Mouse (Mus musculus) stomach, postnatal 0 days (tissue): Measurements from ENCODE around the gene Ap5z1.

ENCODE experiments used
- CTCF ChIP-seq: IDR thresholded peaks from 2 replicates; pipeline ENCODE4 v1.5.1; 2016; ENCODE audit warnings: antibody characterized with exemption, low read depth, mild to moderate bottlenecking, moderate library complexity
- EP300 ChIP-seq: optimal IDR thresholded peaks from 2 replicates; pipeline ENCODE3; 2016; ENCODE audit warnings: antibody characterized with exemption

DNA sequence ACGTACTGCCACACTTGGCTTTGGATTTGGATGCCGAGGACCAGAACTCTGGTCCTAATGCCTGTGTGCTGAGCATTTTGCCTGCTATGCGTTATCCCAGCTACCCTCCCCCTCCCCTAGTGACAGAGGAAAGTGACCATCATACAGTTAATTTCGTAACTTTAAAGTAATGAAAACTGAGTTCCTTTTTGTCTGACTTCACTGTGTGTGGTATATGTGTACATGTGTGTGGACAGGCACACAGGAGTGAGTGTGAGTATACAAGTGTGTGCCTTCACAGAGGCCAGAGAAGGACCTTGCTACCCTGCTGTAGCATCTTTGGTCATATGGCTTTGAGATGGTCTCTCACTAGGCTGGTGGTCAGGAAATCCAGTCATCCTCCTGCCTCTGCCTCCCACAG, 45.3 kb upstream of the Ap5z1 start:
- no peak for TF ChIP-seq CTCF
- no peak for TF ChIP-seq EP300
